Mouse (Mus musculus): ENCODE measurements around the gene Onecut1. TPM values are rescaled to one million over a fixed set of nuclear protein-coding genes. Genes with fewer than 3 reads are reported as not detected.
A peak's percentile ranks its signal among the peaks of the same experiment; 100 is the strongest.

Onecut1 gene
- polyA plus RNA-seq, 2 experiments, result not detected

DNA sequence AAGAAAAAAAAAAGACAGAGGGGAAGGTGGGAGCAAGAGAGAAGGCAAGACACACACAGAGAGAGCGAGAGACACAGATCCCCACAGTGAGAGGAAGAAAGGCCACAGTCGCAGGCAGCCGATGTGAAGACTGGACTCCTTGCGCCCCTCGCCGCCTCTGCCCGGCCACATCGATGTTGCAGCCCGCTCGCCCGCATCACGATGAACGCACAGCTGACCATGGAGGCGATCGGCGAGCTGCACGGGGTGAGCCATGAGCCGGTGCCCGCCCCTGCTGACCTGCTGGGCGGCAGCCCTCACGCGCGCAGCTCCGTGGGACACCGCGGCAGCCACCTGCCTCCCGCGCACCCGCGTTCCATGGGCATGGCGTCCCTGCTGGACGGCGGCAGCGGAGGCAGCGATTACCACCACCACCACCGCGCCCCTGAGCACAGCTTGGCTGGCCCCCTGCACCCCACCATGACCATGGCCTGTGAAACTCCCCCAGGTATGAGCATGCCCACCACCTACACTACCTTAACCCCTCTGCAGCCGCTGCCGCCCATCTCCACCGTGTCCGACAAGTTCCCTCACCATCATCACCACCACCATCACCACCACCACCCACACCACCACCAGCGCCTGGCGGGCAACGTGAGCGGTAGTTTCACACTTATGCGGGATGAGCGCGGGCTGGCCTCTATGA is 517 bp downstream of the Onecut1 start:
- under 1% methylated on average over 21 of the region's 48 CpGs for WGBS
- peak; percentile 27; the same call in 1 of the 2 replicates for ATAC-seq (ENCODE audit: low FRiP score, low read depth)

DNA sequence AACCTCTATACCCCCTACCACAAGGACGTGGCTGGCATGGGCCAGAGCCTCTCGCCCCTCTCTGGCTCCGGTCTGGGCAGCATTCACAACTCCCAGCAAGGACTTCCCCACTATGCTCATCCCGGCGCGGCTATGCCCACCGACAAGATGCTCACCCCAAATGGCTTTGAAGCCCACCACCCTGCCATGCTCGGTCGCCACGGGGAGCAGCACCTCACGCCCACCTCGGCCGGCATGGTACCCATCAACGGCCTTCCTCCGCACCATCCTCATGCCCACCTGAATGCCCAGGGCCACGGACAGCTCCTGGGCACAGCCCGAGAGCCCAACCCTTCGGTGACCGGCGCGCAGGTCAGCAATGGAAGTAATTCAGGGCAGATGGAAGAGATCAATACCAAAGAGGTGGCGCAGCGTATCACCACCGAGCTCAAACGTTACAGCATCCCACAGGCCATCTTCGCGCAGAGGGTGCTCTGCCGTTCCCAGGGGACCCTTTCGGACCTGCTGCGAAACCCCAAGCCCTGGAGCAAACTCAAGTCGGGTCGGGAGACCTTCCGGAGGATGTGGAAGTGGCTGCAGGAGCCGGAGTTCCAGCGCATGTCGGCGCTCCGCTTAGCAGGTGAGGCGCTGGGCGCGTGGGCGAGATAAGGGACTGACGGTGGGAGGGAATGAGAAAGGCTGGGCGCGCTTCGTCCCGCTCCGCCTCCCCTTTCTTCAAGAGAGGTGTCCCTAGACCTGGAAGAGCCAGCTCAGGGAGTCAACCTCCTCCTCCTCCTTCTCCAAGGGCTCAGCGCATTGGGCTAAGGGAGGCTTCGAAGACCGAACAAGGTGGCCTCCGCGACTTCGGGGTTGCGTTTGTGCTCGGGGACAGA is 1.3 kb downstream of the Onecut1 start:
- no peaks in the 10 kb centered on the region for H3K36me3 ChIP-seq (ENCODE audit: control insufficient read depth, insufficient read depth, low read length)
- H3K4me2 ChIP-seq (replicated peaks; ENCODE audit: low read depth, low read length, severe bottlenecking), result peak overlapping the region; percentile 96; the same call in 1 of the 2 replicates
- peak overlapping the region; percentile 51; the same call in 1 of the 2 replicates for H3K4me3 ChIP-seq (replicated peaks; ENCODE audit: low read length)
- ATAC-seq (ENCODE audit: low FRiP score, low read depth), result no peak
- no peak for TF ChIP-seq POLR2A (IDR thresholded peaks at IDR 0.05; ENCODE audit: borderline replicate concordance, extremely low read depth, insufficient read depth, insufficient read length)
- DNase-seq (ENCODE audit: low spot score), result no peak
- 3% methylated on average over 55 of the region's 56 CpGs for WGBS
- H3K4me1 ChIP-seq (ENCODE audit: control insufficient read depth, insufficient read depth, low read length), result peaks cover 8% of the 10 kb centered on the region
- no peaks in the 10 kb centered on the region for H3K9me3 ChIP-seq (ENCODE audit: control insufficient read depth, low read length)
- no peak overlapping the region for H3K9ac ChIP-seq (ENCODE audit: low read depth, low read length, severe bottlenecking)
- peaks cover 100% of the 10 kb centered on the region for H3K27me3 ChIP-seq (ENCODE audit: control insufficient read depth, insufficient read depth, low read length)
- H3K27ac ChIP-seq (replicated peaks; ENCODE audit: low read depth, low read length), result no peak overlapping the region

More for the DNA sequence above, 517 bp downstream of the Onecut1 start:
- Histone ChIP-seq H3K4me2 (replicated peaks; ENCODE audit: low read depth, low read length, severe bottlenecking) (peak overlapping the region; percentile 96), H3K9me3 (ENCODE audit: control insufficient read depth, low read length) (no peaks in the 10 kb centered on the region), H3K4me3 (replicated peaks; ENCODE audit: low read length) (peak overlapping the region; percentile 51), H3K36me3 (ENCODE audit: control insufficient read depth, insufficient read depth, low read length) (no peaks in the 10 kb centered on the region), H3K27me3 (ENCODE audit: control insufficient read depth, insufficient read depth, low read length) (peaks cover 100% of the 10 kb centered on the region), H3K4me1 (ENCODE audit: control insufficient read depth, insufficient read depth, low read length) (peaks cover 8% of the 10 kb centered on the region), H3K9ac (ENCODE audit: low read depth, low read length, severe bottlenecking) (peak overlapping the region; percentile 36; the same call in 1 of the 2 replicates), H3K27ac (replicated peaks; ENCODE audit: low read depth, low read length) (no peak overlapping the region)
- DNase-seq (ENCODE audit: low spot score), result no peak
- TF ChIP-seq POLR2A (IDR thresholded peaks at IDR 0.05; ENCODE audit: borderline replicate concordance, extremely low read depth, insufficient read depth, insufficient read length), result no peak

- Histone ChIP-seq H3K27me3 (ENCODE audit: control insufficient read depth, insufficient read depth, low read length) (peaks cover 100% of the 10 kb centered on the region), H3K9ac (ENCODE audit: low read depth, low read length, severe bottlenecking) (no peak overlapping the region), H3K4me2 (replicated peaks; ENCODE audit: low read depth, low read length, severe bottlenecking) (no peak overlapping the region), H3K4me3 (replicated peaks; ENCODE audit: low read length) (peak overlapping the region; percentile 7; the same call in 1 of the 2 replicates), H3K36me3 (ENCODE audit: control insufficient read depth, insufficient read depth, low read length) (no peaks in the 10 kb centered on the region), H3K4me1 (ENCODE audit: control insufficient read depth, insufficient read depth, low read length) (peaks cover 8% of the 10 kb centered on the region), H3K27ac (replicated peaks; ENCODE audit: low read depth, low read length) (no peak overlapping the region), H3K9me3 (ENCODE audit: control insufficient read depth, low read length) (no peaks in the 10 kb centered on the region)
- ATAC-seq (ENCODE audit: low FRiP score, low read depth) (no peak), DNase-seq (ENCODE audit: low spot score) (no peak)
- TF ChIP-seq POLR2A (IDR thresholded peaks at IDR 0.05; ENCODE audit: borderline replicate concordance, extremely low read depth, insufficient read depth, insufficient read length), result no peak
- 1% methylated on average over 36 of the region's 36 CpGs for WGBS
These were observed 2.1 kb downstream of the Onecut1 start for GRCm38 (mm10) chr9:74863655-74864443.

DNA sequence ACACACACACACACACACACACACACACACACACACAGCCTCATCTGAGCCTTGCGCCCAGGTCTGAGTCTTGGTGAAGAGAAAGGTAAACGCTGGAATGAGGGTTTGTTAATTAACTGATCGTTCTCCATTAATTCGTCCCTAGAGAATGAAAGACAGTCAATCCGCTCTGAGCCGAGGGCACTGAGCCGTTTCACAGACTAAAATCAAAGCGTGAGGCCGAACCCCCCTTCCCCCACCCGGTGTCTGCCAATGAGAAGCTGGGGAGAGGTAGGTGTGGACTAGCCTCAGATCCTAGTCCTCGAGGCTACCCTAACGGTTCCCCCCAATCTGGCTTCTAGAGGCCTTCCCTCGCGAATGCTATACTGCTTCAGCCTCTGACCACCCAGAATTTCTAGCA is 2.8 kb downstream of the Onecut1 start:
- H3K36me3 ChIP-seq (ENCODE audit: control insufficient read depth, insufficient read depth, low read length), result no peaks in the 10 kb centered on the region
- peaks cover 100% of the 10 kb centered on the region for H3K27me3 ChIP-seq (ENCODE audit: control insufficient read depth, insufficient read depth, low read length)
- no peak overlapping the region for H3K27ac ChIP-seq (replicated peaks; ENCODE audit: low read depth, low read length)
- H3K4me2 ChIP-seq (replicated peaks; ENCODE audit: low read depth, low read length, severe bottlenecking), result no peak overlapping the region
- H3K4me1 ChIP-seq (ENCODE audit: control insufficient read depth, insufficient read depth, low read length), result peaks cover 8% of the 10 kb centered on the region
- no peak for TF ChIP-seq POLR2A (IDR thresholded peaks at IDR 0.05; ENCODE audit: borderline replicate concordance, extremely low read depth, insufficient read depth, insufficient read length)
- no peak overlapping the region for H3K9ac ChIP-seq (ENCODE audit: low read depth, low read length, severe bottlenecking)
- H3K4me3 ChIP-seq (replicated peaks; ENCODE audit: low read length), result no peak overlapping the region
- H3K9me3 ChIP-seq (ENCODE audit: control insufficient read depth, low read length), result no peaks in the 10 kb centered on the region
- 3% methylated on average over 14 of the region's 14 CpGs for WGBS
- DNase-seq (ENCODE audit: low spot score), result no peak
- no peak for ATAC-seq (ENCODE audit: low FRiP score, low read depth)
